Mouse (Mus musculus): Measurements from ENCODE around the gene 1500009C09Rik.

- TF ChIP-seq CTCF (IDR thresholded peaks at IDR 0.05; ENCODE audit: low read depth) (no peak), EP300 (IDR thresholded peaks at IDR 0.05; ENCODE audit: low read depth) (no peak)
Observed at GRCm38 (mm10) chr15:82223251-82223650, 28.9 kb upstream of the 1500009C09Rik start.
